Mouse (Mus musculus): Measurements from ENCODE around the gene Hsbp1.

- TF ChIP-seq CTCF (conservative IDR thresholded peaks at IDR 0.05; ENCODE audit: insufficient read depth, insufficient read length, low read depth, low read length): no peak
- TF ChIP-seq POLR2A (IDR thresholded peaks at IDR 0.05; ENCODE audit: low read depth, low read length): no peak
These were observed 41.6 kb downstream of the Hsbp1 start for GRCm38 (mm10) chr8:119385854-119386253.

All from kidney, adult 2 months (tissue).